Mouse (Mus musculus): ENCODE results near the gene Abtb1.

Abtb1 gene

GRCm38 (mm10) chr6:88829579-88829978 lies 12.2 kb downstream of the Abtb1 start:
- DNase-seq (ENCODE audit: low spot score in 2 of 2) = no peak

GRCm38 (mm10) chr6:88828206-88829009 lies 13.4 kb downstream of the Abtb1 start:
- DNase-seq (ENCODE audit: low spot score in 2 of 2) = no peak

GRCm38 (mm10) chr6:88827395-88828205 lies 14.2 kb downstream of the Abtb1 start:
- peak in 1 of 2 experiments; percentile 33 for DNase-seq (ENCODE audit: low spot score in 2 of 2)

- DNase-seq (ENCODE audit: low spot score in 2 of 2) = no peak
Measured at GRCm38 (mm10) chr6:88826965-88827364, 14.8 kb downstream of the Abtb1 start.

- DNase-seq (ENCODE audit: low spot score in 2 of 2) = peak; percentile 22 to 53
Measured at GRCm38 (mm10) chr6:88826545-88826944, 15.2 kb downstream of the Abtb1 start.

GRCm38 (mm10) chr6:88826088-88826487 lies 15.7 kb downstream of the Abtb1 start:
- DNase-seq (ENCODE audit: low spot score in 2 of 2) = no peak

GRCm38 (mm10) chr6:88824183-88824582 lies 17.6 kb downstream of the Abtb1 start:
- DNase-seq (ENCODE audit: low spot score in 2 of 2) = no peak

- DNase-seq (ENCODE audit: low spot score in 2 of 2) = peak; percentile 28 to 45
Measured at GRCm38 (mm10) chr6:88821901-88822300, 19.9 kb downstream of the Abtb1 start.

GRCm38 (mm10) chr6:88821294-88821693 lies 20.5 kb downstream of the Abtb1 start:
- DNase-seq (ENCODE audit: low spot score in 2 of 2) = no peak

GRCm38 (mm10) chr6:88820853-88821252 lies 20.9 kb downstream of the Abtb1 start:
- DNase-seq (ENCODE audit: low spot score in 2 of 2) = no peak

GRCm38 (mm10) chr6:88816913-88817312 lies 24.9 kb downstream of the Abtb1 start:
- no peak for DNase-seq (ENCODE audit: low spot score in 2 of 2)

- DNase-seq (ENCODE audit: low spot score in 2 of 2) = no peak
Measured at GRCm38 (mm10) chr6:88815489-88815888, 26.3 kb downstream of the Abtb1 start.

GRCm38 (mm10) chr6:88815036-88815435 lies 26.7 kb downstream of the Abtb1 start:
- no peak for DNase-seq (ENCODE audit: low spot score in 2 of 2)

- DNase-seq (ENCODE audit: low spot score in 2 of 2) = no peak
Measured at GRCm38 (mm10) chr6:88813832-88814231, 28.0 kb downstream of the Abtb1 start.

GRCm38 (mm10) chr6:88812886-88813285 lies 28.9 kb downstream of the Abtb1 start:
- peak; percentile 40 to 63 for DNase-seq (ENCODE audit: low spot score in 2 of 2)

- no peak for DNase-seq (ENCODE audit: low spot score in 2 of 2)
Measured at GRCm38 (mm10) chr6:88811880-88812400, 29.8 kb downstream of the Abtb1 start.

- no peak for DNase-seq (ENCODE audit: low spot score in 2 of 2)
Measured at GRCm38 (mm10) chr6:88811396-88811795, 30.4 kb downstream of the Abtb1 start.

GRCm38 (mm10) chr6:88810291-88810690 lies 31.5 kb downstream of the Abtb1 start:
- DNase-seq (ENCODE audit: low spot score in 2 of 2) = no peak

- DNase-seq (ENCODE audit: low spot score in 2 of 2) = no peak
Measured at GRCm38 (mm10) chr6:88809091-88810037, 32.4 kb downstream of the Abtb1 start.

GRCm38 (mm10) chr6:88804966-88805577 lies 36.7 kb downstream of the Abtb1 start:
- DNase-seq (ENCODE audit: low spot score in 2 of 2) = no peak

Data from spleen, postnatal 36 days (tissue).